Mouse (Mus musculus) ES-E14 (cell line): Measurements from ENCODE around the gene Enpp5.

Experiments used
- CHD2 ChIP-seq: IDR thresholded peaks from 2 replicates; pipeline ENCODE4 v1.6.1; 2014; ENCODE audit warnings: mild to moderate bottlenecking, low read depth, low read length, inconsistent platforms
- ZC3H11A ChIP-seq: IDR thresholded peaks from 2 replicates; pipeline ENCODE4 v1.6.1; 2012; ENCODE audit warnings: low read depth, mild to moderate bottlenecking, inconsistent platforms, low read length, borderline replicate concordance

DNA sequence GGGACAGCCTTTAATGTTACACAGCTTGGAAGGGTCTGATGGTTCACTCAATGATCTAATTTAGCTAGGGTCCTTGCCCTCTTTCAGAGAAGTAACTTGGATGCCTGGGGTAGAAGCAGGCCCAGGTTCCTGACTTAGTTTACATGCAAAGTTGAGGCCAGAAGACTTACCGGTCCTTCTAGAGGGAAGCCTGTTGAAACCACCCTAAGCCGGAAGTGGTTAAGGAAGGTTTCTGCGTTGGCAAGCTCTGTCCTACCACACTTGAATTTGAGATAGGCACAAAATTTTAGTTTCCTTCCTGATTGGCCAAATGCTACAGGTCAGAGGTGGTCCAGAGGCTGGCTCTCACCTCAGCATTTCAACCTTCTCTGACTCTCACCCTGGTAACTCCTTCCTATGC is 9.6 kb downstream of the Enpp5 start:
- TF ChIP-seq CHD2 (no peak), ZC3H11A (no peak)
